Mouse (Mus musculus) T-cell, adult 66 days (primary cell): ENCODE results near the gene Ccdc34. TPM values are rescaled to one million over a fixed set of nuclear protein-coding genes. Genes with fewer than 3 reads are reported as not detected.

Experiments used
- total RNA-seq, 2 experiments: library from RNA; stranded (reverse); gene quantifications; 3 replicates in 1 of 2; 4 replicates in 1 of 2; pipeline ENCODE4 v1.2.4; 2023

The Ccdc34 gene
- total RNA-seq: 1 to 10 TPM; 4.3 to 4.8 TPM

GRCm38 (mm10) chr2:110017616-110018505 lies at the start of gene Ccdc34:
TSS of gene Ccdc34 (plus strand) at chr2:110017817.

Other genes with a start within 250 kb of the Ccdc34 start
- 10 to 100 TPM; 63.1 to 70.5 TPM for gene Lin7c, start 127.0 kb upstream of the Ccdc34 start, total RNA-seq
- gene Lgr4, start 100.2 kb upstream of the Ccdc34 start, total RNA-seq: under 1 TPM; 0.20 to 0.21 TPM